Mouse (Mus musculus): ENCODE measurements around the gene Sf3a1. TPM values are rescaled to one million over a fixed set of nuclear protein-coding genes. Genes with fewer than 3 reads are reported as not detected.

Gene Sf3a1
- polyA plus RNA-seq, 1 experiment from 2014 or later = 16.5 TPM

DNA sequence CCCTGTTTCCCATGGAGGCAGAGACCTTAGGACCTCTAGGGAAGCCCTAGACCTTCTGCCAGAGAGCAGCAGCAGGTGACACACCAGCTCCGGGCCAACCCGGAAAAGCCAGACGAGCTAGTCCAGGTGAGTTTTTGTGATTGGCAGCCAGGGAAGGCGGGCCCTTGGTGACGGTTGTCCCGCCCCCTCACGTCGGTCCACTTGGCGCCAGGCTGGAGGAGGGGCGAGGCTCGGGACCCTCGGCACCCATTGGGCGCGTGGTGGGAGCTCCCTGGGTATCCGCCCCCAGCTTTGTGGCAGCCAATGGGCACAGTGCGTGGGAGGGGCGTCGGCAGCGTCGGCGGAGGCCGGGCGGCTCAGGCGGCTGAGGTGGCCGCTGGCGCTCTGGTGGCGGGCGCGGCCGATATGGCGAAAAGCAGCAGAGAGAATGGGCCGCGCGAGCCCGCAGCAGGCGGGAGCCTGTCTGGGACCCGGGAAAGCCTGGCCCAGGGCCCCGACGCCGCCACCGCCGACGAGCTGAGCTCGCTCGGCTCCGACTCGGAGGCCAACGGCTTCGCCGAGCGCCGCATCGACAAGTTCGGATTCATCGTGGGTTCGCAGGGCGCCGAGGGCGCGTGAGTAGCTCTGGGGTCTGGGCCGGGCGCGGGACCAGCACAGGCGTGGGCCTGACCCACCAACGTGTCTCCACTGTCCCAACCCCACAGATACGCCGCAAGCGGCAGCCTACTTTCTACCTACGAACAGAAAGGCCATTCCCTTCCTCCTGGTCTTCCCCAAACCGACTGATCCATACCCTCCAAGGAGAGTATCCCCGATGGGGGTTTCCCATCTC is 26.6 kb downstream of the Sf3a1 start, which contains the start of gene Tbc1d10a:
Gene Tbc1d10a (plus strand): TSS at position 304 of the 832 bp plus-strand sequence.
- Histone ChIP-seq H3K9ac (ENCODE audit: low read length) (peak within 1 kb of the TSS; percentile 96), H3K27me3 (ENCODE audit: control insufficient read depth, insufficient read depth, low read length) (no peaks in the 10 kb centered on the region), H3K4me3 (ENCODE audit: low read depth, low read length) (peak within 1 kb of the TSS; percentile 94), H3K4me1 (replicated peaks; ENCODE audit: control insufficient read depth, insufficient read depth) (peaks cover 14% of the 10 kb centered on the region), H3K4me2 (replicated peaks; ENCODE audit: low read depth) (peak within 1 kb of the TSS; percentile 84), H3K9me3 (ENCODE audit: control insufficient read depth, low read length) (no peaks in the 10 kb centered on the region), H3K36me3 (ENCODE audit: control insufficient read depth, insufficient read depth, low read length) (no peaks in the 10 kb centered on the region), H3K27ac (replicated peaks) (peak within 1 kb of the TSS; percentile 85)
- DNase-seq (ENCODE audit: low spot score) (peak; percentile 99), ATAC-seq (ENCODE audit: low FRiP score, low TSS enrichment) (peak; percentile 99)
- no peak for TF ChIP-seq CTCF (IDR thresholded peaks at IDR 0.05; ENCODE audit: low read depth)
- TF ChIP-seq EP300 (optimal IDR thresholded peaks at IDR 0.05) = no peak
- WGBS = under 1% methylated on average over 67 of the region's 71 CpGs

DNA sequence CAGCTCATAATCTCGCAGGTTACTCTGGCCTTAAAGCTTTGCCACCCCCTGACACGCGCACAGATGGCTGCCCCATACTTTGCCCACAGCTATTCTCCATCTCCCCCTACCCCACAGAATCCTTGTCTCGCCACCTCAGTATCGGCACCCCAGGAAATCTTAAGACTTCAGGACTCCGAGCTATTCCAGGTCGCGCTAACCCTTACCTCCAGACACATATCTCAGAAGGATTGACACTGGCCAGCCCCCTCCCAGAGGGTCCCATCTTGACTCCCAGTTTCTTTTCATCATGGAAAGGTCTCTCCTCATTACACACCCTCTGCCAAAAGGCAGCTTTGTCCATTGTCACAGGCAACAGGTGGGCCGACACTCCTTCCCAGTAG is 27.2 kb downstream of the Sf3a1 start:
- peak overlapping the region; percentile 96 for H3K9ac ChIP-seq (ENCODE audit: low read length)
- DNase-seq (ENCODE audit: low spot score) (no peak), ATAC-seq (ENCODE audit: low FRiP score, low TSS enrichment) (no peak)
- H3K27ac ChIP-seq (replicated peaks) = peak overlapping the region; percentile 85
- H3K4me2 ChIP-seq (replicated peaks; ENCODE audit: low read depth) = peak overlapping the region; percentile 84
- H3K4me3 ChIP-seq (ENCODE audit: low read depth, low read length) = peak overlapping the region; percentile 94
- no peaks in the 10 kb centered on the region for H3K36me3 ChIP-seq (ENCODE audit: control insufficient read depth, insufficient read depth, low read length)
- WGBS = 11% methylated on average over 9 of the region's 9 CpGs
- peaks cover 16% of the 10 kb centered on the region for H3K4me1 ChIP-seq (replicated peaks; ENCODE audit: control insufficient read depth, insufficient read depth)
- no peaks in the 10 kb centered on the region for H3K27me3 ChIP-seq (ENCODE audit: control insufficient read depth, insufficient read depth, low read length)
- H3K9me3 ChIP-seq (ENCODE audit: control insufficient read depth, low read length) = no peaks in the 10 kb centered on the region
- no peak for TF ChIP-seq CTCF (IDR thresholded peaks at IDR 0.05; ENCODE audit: low read depth)
- TF ChIP-seq EP300 (optimal IDR thresholded peaks at IDR 0.05) = no peak

DNA sequence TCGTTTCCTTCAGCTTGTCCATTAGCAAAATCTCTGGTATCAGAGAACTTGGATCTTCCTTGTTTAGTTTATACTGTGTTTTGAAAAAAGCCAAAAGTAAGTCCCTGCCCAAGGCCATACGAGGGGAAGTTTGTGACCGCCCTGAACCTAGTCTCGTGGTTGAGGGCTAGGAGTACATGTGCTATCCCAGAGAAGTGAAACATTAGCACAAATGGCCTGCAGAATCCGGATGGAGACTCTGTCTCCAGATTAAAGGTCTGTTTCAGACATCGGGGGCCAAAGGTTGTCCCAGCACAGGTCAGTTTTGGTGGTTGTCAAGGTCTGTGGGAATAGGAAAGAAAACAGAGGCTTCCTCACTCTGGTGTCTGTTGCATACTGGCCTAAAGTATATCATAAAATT is 29.0 kb downstream of the Sf3a1 start:
- Histone ChIP-seq H3K27ac (replicated peaks) (no peak overlapping the region), H3K4me1 (replicated peaks; ENCODE audit: control insufficient read depth, insufficient read depth) (peaks cover 18% of the 10 kb centered on the region), H3K9ac (ENCODE audit: low read length) (no peak overlapping the region), H3K9me3 (ENCODE audit: control insufficient read depth, low read length) (no peaks in the 10 kb centered on the region), H3K36me3 (ENCODE audit: control insufficient read depth, insufficient read depth, low read length) (no peaks in the 10 kb centered on the region), H3K27me3 (ENCODE audit: control insufficient read depth, insufficient read depth, low read length) (no peaks in the 10 kb centered on the region), H3K4me3 (ENCODE audit: low read depth, low read length) (no peak overlapping the region), H3K4me2 (replicated peaks; ENCODE audit: low read depth) (no peak overlapping the region)
- WGBS = 72% methylated on average over 6 of the region's 6 CpGs
- ATAC-seq (ENCODE audit: low FRiP score, low TSS enrichment) (no peak), DNase-seq (ENCODE audit: low spot score) (no peak)
- no peak for TF ChIP-seq EP300 (optimal IDR thresholded peaks at IDR 0.05)
- TF ChIP-seq CTCF (IDR thresholded peaks at IDR 0.05; ENCODE audit: low read depth) = no peak

DNA sequence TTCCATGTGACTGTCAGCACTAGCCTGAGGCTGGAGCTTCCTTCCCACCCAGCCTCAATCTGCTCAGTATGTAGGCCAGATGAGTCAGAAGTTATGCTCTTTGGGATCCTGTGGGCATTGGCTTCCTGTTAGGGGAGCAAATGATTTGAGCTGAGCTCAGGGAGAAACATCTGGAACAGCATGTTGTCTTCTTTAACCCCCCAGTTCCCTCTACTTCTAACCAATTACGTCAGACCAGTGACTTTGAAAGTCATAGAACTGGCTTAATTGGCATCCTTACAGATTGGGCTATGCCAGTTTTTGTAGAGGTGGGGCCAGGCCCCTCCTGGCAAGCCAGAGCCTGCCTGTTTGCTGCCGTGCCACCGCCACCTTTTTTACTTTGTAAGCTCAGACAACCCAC is 30.5 kb downstream of the Sf3a1 start:
- no peak for TF ChIP-seq CTCF (IDR thresholded peaks at IDR 0.05; ENCODE audit: low read depth)
- TF ChIP-seq EP300 (optimal IDR thresholded peaks at IDR 0.05) = no peak
- Histone ChIP-seq H3K4me1 (replicated peaks; ENCODE audit: control insufficient read depth, insufficient read depth) (peaks cover 19% of the 10 kb centered on the region), H3K9me3 (ENCODE audit: control insufficient read depth, low read length) (no peaks in the 10 kb centered on the region), H3K27ac (replicated peaks) (peak overlapping the region; percentile 82), H3K4me3 (ENCODE audit: low read depth, low read length) (no peak overlapping the region), H3K36me3 (ENCODE audit: control insufficient read depth, insufficient read depth, low read length) (no peaks in the 10 kb centered on the region), H3K9ac (ENCODE audit: low read length) (no peak overlapping the region), H3K4me2 (replicated peaks; ENCODE audit: low read depth) (no peak overlapping the region), H3K27me3 (ENCODE audit: control insufficient read depth, insufficient read depth, low read length) (no peaks in the 10 kb centered on the region)
- no peak for ATAC-seq (ENCODE audit: low FRiP score, low TSS enrichment)
- DNase-seq (ENCODE audit: low spot score) = no peak
- WGBS = 73% methylated on average over 3 of the region's 3 CpGs

DNA sequence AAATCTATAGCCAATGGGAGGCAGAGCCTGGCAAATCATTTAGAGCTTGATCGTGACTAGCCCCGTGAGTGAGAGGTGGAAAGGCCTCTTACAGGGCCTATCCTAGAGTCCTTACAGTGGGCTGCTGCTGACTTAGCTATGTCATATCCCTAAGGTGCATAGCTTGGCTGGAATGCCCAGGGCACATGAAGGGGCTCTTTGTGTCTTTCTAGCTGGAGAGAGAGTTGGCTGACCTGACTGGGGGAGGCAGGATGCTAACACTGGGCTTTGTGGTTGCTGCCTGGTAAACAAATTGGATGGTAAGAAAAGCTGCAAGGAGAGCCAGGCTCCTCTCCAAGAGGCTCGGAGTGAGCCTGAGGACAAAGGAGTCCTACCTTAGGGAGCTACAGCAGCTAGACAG is 32.6 kb downstream of the Sf3a1 start:
- H3K36me3 ChIP-seq (ENCODE audit: control insufficient read depth, insufficient read depth, low read length) = no peaks in the 10 kb centered on the region
- WGBS = 66% methylated on average over 3 of the region's 3 CpGs
- no peak overlapping the region for H3K9ac ChIP-seq (ENCODE audit: low read length)
- no peak for TF ChIP-seq CTCF (IDR thresholded peaks at IDR 0.05; ENCODE audit: low read depth)
- DNase-seq (ENCODE audit: low spot score) (no peak), ATAC-seq (ENCODE audit: low FRiP score, low TSS enrichment) (no peak)
- no peak overlapping the region for H3K4me2 ChIP-seq (replicated peaks; ENCODE audit: low read depth)
- peaks cover 27% of the 10 kb centered on the region for H3K4me1 ChIP-seq (replicated peaks; ENCODE audit: control insufficient read depth, insufficient read depth)
- peak overlapping the region; percentile 82 for H3K27ac ChIP-seq (replicated peaks)
- H3K4me3 ChIP-seq (ENCODE audit: low read depth, low read length) = no peak overlapping the region
- H3K9me3 ChIP-seq (ENCODE audit: control insufficient read depth, low read length) = no peaks in the 10 kb centered on the region
- no peaks in the 10 kb centered on the region for H3K27me3 ChIP-seq (ENCODE audit: control insufficient read depth, insufficient read depth, low read length)

DNA sequence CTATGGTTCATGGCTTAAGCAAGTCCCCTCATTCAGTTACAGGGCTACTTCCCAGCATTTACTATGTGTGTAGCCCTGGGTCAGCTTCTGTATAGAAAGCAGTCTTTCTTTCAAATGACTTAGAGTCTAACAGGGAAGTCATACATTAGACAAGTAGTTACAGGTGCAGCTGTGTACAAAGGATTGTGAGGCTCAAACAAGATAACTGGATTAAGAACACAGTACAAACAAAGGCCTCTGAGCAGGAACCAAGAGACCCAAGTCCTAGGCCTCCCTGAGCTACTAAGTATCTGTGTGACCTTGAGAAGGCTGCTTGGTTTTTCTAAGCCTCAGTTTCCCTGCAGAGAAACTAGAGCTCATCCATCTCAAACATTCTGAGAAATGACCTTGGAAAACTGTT is 33.3 kb downstream of the Sf3a1 start:
- Histone ChIP-seq H3K4me3 (ENCODE audit: low read depth, low read length) (no peak overlapping the region), H3K9me3 (ENCODE audit: control insufficient read depth, low read length) (no peaks in the 10 kb centered on the region), H3K4me2 (replicated peaks; ENCODE audit: low read depth) (no peak overlapping the region), H3K36me3 (ENCODE audit: control insufficient read depth, insufficient read depth, low read length) (no peaks in the 10 kb centered on the region), H3K4me1 (replicated peaks; ENCODE audit: control insufficient read depth, insufficient read depth) (peaks cover 24% of the 10 kb centered on the region), H3K27me3 (ENCODE audit: control insufficient read depth, insufficient read depth, low read length) (no peaks in the 10 kb centered on the region), H3K27ac (replicated peaks) (peak overlapping the region; percentile 82), H3K9ac (ENCODE audit: low read length) (no peak overlapping the region)
- no peak for TF ChIP-seq EP300 (optimal IDR thresholded peaks at IDR 0.05)
- no peak for TF ChIP-seq CTCF (IDR thresholded peaks at IDR 0.05; ENCODE audit: low read depth)
- DNase-seq (ENCODE audit: low spot score) = no peak
- peak; percentile 65 for ATAC-seq (ENCODE audit: low FRiP score, low TSS enrichment)

Measured in stomach, postnatal 0 days (tissue).